Mouse (Mus musculus) bone marrow, adult 2 months (tissue): Measurements from ENCODE around the gene Gm19684.
"Not testable (repeated sequence)": the region's sequence is repeated elsewhere in the genome, so short reads cannot be mapped to it uniquely, and the experiment has no call there.

ENCODE experiments used
- CTCF ChIP-seq: fragments of 200-500 bp; IDR thresholded peaks from 2 replicates; pipeline ENCODE4 v1.5.1; 2011; ENCODE audit warnings: low read length, control low read depth; ENCODE audit not compliant: control insufficient read depth, insufficient read depth
- POLR2A ChIP-seq: fragments of 200-500 bp; IDR thresholded peaks from 2 replicates; pipeline ENCODE4 v1.6.1; 2011; ENCODE audit warnings: low read depth, mild to moderate bottlenecking, control low read depth, low read length, borderline replicate concordance; ENCODE audit not compliant: control insufficient read depth

DNA sequence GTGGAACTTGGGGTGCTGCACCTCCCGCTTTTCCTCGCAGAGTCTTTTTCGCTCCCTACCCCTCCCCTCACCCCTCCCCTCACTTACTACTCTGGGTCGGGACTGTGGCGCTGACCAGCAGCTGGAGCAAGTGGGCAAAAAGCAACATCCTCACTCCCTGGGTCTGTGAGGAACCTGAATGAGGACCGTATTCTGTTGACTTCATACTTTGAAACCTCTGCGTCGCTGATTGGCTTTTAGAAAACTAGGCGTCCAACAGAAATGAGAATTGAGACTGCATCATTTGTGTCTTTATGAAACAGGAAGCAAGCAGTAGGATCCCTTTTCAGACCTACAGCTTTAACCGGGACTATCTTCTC, 10.0 kb upstream of the Gm19684 start:
- not testable (repeated sequence) for TF ChIP-seq CTCF
- TF ChIP-seq POLR2A, result peak; percentile 8; the same call in 1 of the 2 replicates
